Mouse (Mus musculus) monocyte, adult 5-6 weeks (primary cell): ENCODE data around the gene Lrp1. TPM values are rescaled to one million over a fixed set of nuclear protein-coding genes. Genes with fewer than 3 reads are reported as not detected.
"Not testable (repeated sequence)": the region's sequence is repeated elsewhere in the genome, so short reads cannot be mapped to it uniquely, and the experiment has no call there.

Source experiments
- ATAC-seq: fragments of 153-309, 156-312 bp; replicated peaks from 2 replicates; pipeline ENCODE4 v1.8.0; 2017; ENCODE audit warnings: mild to moderate bottlenecking; ENCODE audit not compliant: low TSS enrichment, insufficient number of reproducible peaks, severe bottlenecking, poor library complexity, low FRiP score
- total RNA-seq: library from RNA; stranded (forward); fragments of 200-1000, 200-491, 200-594 nt; gene quantifications from 3 replicates; pipeline ENCODE4 v1.2.3, GENCODE M21; 2017

Lrp1 gene
- total RNA-seq: 147 to 219 TPM (median 171 TPM) in 3 replicates

- ATAC-seq: 0 out of 2 replicates have a peak, but pooled peaks have one; percentile 1
Observed at GRCm38 (mm10) chr10:127620406-127621190, at the start of gene Lrp1. Gene Lrp1, minus strand, starts transcription at chr10:127621148.

GRCm38 (mm10) chr10:127670185-127670584 is 49.2 kb upstream of the Lrp1 start:
- ATAC-seq: no peak

- ATAC-seq: no peak
Observed at GRCm38 (mm10) chr10:127669170-127669569, 48.2 kb upstream of the Lrp1 start.

- peak; percentile 54 for ATAC-seq
Observed at GRCm38 (mm10) chr10:127668093-127669050, 47.4 kb upstream of the Lrp1 start, which contains the start of gene Nab2. Gene Nab2, minus strand, starts transcription at chr10:127668568.

- ATAC-seq: peak; percentile 45
Observed at GRCm38 (mm10) chr10:127667269-127668092, 46.5 kb upstream of the Lrp1 start.

- ATAC-seq: peak; percentile 36
Observed at GRCm38 (mm10) chr10:127666501-127667268, 45.7 kb upstream of the Lrp1 start, which contains the start of gene Nemp1. Gene Nemp1, plus strand, starts transcription at chr10:127666901.

GRCm38 (mm10) chr10:127665366-127666181 is 44.6 kb upstream of the Lrp1 start:
- no peak for ATAC-seq

- no peak for ATAC-seq
Observed at GRCm38 (mm10) chr10:127664891-127665290, 43.9 kb upstream of the Lrp1 start.

GRCm38 (mm10) chr10:127664166-127664565 is 43.2 kb upstream of the Lrp1 start:
- ATAC-seq: no peak

- no peak for ATAC-seq
Observed at GRCm38 (mm10) chr10:127663590-127663989, 42.6 kb upstream of the Lrp1 start.

- no peak for ATAC-seq
Observed at GRCm38 (mm10) chr10:127662666-127663253, 41.8 kb upstream of the Lrp1 start.

- ATAC-seq: 0 out of 2 replicates have a peak, but pooled peaks have one; percentile 4
Observed at GRCm38 (mm10) chr10:127661915-127662663, 41.1 kb upstream of the Lrp1 start.

GRCm38 (mm10) chr10:127661291-127661914 is 40.5 kb upstream of the Lrp1 start:
- ATAC-seq: no peak

- ATAC-seq: no peak
Observed at GRCm38 (mm10) chr10:127659551-127659950, 38.6 kb upstream of the Lrp1 start.

- no peak for ATAC-seq
Observed at GRCm38 (mm10) chr10:127658076-127658475, 37.1 kb upstream of the Lrp1 start.

- ATAC-seq: not testable (repeated sequence)
Observed at GRCm38 (mm10) chr10:127657617-127658016, 36.7 kb upstream of the Lrp1 start.
